Mouse (Mus musculus): ENCODE measurements around the gene Kctd18.
"Not testable (repeated sequence)": the region's sequence is repeated elsewhere in the genome, so short reads cannot be mapped to it uniquely, and the experiment has no call there.

Gene Kctd18

DNA sequence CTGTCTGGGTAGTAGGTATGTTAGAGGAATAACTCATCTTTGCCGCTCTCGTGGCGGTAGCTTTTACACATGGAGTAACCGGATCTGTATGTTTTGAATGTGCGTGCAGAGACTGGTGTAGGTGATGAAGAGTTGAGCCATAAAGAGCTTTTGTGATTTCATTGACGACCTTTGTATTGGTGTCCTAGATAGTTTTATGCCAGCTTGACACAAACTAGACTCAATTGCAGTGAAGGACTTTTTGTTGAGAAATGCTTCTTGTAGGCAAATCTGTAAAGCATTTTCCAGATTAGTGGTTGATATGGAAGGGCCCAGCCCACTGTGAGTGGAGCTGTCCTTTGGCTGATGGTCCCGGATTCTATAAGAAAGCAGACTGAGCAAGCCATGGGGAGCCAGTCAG is at the start of gene Kctd18:
Kctd18 (minus strand) TSS at position 101 of the 400 bp plus-strand sequence.
- DNase-seq (ENCODE audit: extremely low spot score): no peak

DNA sequence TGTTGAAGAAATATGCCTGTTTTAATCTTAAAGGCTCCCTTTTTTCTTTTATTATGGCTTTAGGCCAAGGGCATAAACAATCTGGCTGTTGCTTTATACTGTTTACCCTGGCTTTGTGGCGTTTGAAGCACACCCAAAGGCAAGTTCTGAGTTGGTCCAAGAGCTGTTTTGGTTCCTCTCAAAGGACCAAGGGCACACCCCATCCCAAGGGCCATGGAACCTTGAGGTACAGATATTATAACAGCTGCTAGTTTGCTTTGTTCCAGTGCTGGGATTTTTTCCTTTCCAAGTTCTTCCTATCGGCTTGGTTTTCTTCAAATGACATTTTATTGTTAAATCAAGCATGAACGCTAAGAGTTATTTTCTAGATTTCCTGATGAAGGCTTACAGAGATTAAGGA is 46.9 kb upstream of the Kctd18 start:
- DNase-seq (ENCODE audit: extremely low spot score): no peak

DNA sequence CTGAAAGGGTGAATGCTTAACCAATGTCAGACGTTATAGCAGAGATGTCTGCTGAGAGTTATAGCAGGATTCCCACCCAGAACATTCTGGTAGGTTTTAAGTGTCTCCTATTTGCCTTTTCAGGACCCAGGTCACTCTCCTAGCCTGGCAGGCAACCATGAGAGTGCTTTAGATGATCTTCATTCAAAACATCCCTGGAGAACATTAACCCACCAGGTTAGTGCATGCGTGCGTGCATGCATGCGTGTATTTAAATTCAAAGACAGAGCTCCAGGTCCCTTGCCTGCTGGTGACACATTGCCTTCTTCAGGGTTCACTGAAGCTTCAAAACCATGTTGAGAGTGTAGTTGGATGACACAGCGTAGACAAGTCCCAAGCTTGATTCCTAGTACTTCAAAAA is 46.4 kb upstream of the Kctd18 start:
- DNase-seq (ENCODE audit: extremely low spot score): no peak

DNA sequence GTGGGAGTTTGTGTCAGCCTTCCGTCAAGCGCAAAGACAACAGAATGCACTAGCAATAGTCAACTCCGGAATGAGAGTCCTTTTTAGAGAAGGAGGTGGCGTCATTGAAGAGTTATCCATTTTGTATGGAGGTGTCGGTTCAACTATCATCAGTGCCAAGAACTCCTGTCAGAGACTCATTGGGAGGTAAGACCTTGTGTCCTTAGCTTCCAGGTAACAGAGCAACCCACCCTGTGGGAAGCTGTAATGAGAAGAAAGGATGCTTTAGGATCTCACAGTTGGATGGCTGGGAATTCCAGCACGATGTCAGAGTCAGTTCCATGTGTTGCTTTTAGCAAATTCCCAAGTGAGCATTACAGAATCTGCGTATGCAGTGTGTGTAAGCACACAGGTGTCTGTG is 43.4 kb upstream of the Kctd18 start:
- no peak for DNase-seq (ENCODE audit: extremely low spot score)

DNA sequence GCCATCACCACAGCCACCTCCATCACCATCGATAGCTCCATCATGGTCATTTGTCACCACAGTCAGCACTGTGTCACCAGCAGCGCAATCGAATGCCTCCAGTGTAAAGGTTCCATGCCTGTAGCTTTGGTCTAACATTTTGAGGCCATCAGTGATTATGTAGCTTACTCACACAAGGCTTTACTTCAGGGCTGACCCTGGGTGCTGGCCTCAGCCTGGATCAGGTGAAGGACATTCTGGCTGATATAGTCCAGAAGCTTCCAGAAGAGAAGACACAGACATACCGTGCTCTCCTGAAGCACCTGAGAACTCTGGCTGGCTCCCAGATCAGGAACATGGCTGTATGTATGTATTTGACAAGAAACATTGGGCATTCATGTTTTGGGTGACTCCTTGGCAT is 40.1 kb upstream of the Kctd18 start:
- no peak for DNase-seq (ENCODE audit: extremely low spot score)

DNA sequence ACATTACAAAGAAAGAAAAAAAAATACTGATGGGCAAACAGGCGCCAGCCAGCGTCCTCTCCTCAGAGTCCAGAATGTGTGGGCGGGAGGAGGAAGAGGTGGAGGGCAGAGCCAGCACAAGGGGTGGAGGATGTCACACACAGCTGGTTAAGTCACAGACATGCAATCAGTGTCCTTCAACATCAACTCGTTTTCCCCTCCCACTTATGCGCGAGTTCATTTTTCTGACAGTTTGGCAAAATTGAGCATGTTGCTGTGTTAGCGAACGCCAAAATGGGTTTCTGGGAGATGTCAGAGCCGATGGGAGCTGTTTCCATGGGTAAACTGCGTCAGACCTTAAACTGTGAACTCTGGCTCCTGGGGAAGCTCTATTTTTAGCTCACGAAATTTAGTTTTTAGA is 38.2 kb upstream of the Kctd18 start:
- no peak for DNase-seq (ENCODE audit: extremely low spot score)

DNA sequence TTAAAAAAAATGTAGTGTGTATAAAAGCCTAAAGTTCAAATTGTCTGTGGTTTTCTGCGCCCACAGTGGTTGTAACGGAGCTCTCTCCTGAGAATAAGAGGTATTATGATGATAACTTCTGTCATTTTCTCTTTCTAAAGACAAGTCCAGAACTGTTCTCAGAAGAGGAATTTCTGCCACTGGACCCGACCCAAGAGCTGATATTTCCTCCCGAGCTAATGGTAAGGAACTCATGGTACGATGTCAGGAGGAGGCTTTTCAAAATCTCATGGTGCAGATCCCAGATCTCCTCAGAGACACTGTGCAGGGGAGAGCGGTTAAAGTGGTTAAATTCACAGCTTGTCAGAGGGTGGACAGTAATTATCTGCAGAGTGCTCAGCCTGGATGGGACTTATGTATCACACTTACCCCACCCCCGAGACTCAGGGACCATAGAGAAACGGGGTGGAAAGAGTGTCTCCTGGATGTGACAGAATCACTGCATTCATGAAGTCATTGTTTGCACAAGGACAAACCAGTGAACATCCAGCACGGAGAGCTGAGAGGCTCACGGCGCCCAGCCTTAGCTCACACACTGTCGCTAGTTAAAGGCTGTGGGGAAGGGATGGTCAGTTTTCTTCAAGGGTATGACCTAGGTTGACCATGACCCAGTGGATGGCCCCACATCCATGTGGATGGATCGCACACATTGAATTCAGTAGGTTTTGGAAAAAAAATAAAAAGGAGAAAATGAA is 37.5 kb upstream of the Kctd18 start:
- no peak for DNase-seq (ENCODE audit: extremely low spot score)

DNA sequence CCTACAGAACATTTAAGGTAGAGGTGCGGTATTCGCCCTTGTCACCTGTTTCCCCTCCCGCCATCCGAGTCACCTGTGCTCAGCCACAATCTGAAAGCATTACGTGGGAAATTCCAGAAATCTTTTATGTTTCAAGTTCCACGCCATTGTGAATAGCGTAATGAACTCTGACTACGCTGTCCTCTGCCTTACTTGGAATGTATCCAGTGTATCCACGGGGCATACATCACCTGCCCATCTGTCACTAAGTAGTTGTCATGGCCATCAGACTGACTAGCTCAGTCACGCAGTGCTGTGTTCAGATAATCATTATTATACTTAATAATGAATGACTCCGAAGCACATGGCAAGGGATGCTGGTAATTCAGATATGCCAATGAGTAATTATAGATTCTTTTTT is 36.8 kb upstream of the Kctd18 start:
- no peak for DNase-seq (ENCODE audit: extremely low spot score)

DNA sequence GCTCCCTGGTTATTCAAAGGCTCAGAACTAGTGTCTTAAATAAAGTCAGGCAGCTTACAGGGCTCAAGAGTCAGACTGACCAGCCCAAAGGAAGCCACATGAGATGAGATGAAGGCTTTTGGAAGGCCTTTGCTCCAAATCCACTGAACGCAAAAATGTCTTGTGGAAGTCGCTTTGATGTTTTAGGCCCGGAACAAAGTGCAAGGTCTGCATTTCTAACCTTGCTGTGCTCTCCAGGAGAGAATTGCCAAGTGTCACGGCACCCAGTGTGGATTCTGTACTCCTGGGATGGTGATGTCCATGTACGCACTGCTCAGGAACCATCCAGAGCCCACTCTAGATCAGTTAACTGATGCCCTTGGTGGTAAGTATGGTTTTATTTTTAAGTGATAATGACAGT is 30.4 kb upstream of the Kctd18 start:
- DNase-seq (ENCODE audit: extremely low spot score): no peak

DNA sequence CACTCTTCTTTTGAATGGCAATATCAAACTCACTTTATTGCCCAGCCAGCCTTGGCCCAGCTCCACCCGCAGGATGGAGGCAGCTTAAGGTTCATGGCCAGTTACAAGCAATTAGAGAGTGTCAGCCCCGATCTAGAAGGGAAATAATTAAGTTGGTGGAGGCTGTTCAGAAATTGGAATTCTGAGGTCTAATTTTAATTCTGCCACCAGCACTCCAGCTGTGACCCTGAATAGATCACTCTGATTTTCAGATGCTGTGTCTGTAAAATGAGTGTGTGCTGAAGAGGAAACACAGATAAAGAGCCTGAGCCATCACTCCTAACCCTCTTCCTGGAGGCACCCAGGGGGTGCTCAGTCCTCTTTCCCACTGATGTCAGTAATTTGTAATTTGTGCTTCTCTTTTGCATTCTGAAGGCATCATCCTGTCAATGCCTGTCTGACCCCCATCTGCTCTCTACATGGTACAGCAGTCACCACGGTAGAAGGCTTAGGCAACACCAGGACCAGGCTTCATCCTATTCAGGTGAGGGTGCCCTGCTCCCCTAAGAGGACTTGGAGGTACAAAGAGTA is 28.1 kb upstream of the Kctd18 start:
- no peak for DNase-seq (ENCODE audit: extremely low spot score)

DNA sequence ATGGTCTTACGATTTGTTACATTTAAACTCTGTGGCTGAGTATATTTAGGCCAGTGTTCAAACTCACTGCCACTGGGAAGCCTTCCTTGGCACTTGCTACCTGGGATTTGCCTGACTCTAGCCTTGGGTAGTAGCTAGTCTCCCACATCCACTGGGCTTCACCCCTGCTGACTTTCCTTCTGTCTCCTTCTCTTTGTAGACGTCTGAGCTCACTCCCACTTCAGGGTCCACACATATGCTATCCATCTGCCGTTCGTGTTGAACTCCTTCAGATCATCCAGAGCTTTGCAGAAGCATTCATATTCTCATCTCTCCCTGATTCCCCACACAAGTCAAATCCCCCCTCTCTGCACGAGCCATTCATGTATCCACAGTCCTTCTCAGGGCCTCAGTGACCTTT is 26.8 kb upstream of the Kctd18 start:
- DNase-seq (ENCODE audit: extremely low spot score): no peak

DNA sequence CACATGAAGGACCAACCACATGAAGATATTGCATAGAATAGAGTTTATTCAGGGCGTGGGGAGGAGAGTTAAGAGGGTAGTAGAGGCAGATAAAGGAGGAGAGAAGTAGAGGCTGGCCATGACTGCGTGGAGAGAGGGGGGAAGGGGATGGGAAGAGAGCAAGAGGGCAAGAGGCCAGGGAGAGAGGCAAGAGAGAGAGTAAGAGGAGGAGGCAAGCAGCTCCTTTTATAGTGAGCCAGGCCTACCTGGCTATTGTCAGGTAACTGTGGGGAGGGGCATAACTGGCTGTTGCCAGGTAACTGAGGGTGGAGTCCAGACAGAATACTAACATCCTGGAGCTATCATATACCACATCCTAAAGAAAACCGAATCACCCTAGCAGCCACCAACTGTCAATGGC is 26.3 kb upstream of the Kctd18 start:
- no peak for DNase-seq (ENCODE audit: extremely low spot score)

DNA sequence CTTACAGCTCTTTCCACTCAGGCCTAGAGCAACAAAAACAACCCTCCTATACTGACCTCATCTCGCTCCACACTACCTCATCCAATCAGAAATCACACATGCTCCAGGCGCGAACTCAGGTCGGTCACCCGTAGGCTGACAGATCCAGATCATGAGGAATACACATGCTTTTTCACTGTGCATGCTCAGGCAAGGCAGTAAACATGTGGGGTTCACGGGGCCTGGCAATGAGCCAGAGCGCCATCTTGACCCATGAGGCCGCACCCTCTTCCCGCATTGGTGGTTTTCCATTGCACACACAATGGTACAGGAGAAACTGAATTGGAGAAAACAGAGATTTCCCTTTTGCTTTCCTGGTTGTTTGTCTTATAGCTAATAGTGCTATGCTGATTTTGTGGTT is 18.6 kb upstream of the Kctd18 start:
- DNase-seq (ENCODE audit: extremely low spot score): not testable (repeated sequence)

DNA sequence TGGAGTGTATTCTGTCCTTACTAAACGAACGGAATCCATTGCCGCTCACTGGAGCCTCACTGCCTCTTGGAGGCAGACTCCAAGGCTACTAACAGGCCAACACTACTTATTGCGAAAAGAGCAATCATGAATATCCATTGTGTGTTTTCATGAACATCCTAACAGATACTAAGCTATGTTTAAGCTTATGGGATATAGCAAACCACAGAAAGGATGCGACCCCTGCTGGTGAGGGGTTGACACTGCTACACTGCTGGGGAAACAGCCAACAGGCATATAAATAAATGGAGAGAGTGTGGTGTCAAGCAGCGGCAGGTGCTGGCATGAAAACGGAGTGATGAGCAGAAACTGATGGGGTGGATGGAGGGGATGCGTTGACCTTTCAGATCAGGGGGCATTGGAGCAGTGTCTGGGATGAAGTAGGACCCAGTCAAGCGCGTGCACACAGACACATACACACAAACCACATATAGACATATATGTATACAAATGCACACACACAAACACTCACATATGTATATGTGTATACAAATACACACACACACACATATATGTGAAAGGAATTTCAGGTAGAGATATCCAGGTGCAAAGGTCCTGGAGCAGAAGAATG is 12.5 kb upstream of the Kctd18 start:
- DNase-seq (ENCODE audit: extremely low spot score): peak; percentile 72

DNA sequence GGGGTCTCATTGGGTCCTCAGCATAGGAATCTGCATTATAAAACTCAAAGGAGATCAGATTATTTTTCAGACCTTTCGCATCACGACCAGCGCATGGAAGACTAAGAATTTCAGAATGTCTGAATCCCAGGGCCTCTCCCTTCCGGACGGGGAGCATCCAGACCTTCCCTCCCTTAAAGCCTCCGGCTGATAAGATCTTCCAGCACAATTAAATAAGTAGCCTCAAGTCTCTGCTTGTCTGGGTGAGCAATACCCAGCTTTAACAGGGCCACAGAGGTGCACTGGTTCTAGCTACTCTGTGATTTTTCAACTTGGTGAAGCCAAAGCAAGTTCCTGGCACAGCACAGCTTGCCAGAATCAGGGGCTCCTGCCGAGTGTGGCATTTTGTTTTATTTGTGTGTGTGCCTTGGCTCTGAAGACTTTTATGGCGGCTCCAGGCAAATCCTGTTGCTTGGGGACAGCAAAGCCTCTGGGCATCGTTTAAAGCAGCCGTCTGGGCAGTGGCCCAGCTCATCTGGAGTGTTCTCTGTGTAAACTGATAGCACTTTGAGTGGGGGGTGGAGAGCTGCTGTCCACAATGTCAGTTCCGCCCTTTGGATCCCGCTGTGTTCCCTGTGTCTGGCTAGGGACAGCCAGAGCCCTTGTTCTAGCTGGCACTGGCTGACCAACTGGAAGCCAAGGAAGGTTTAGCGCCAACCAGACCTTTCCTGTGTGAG is 11.6 kb upstream of the Kctd18 start:
- peak; percentile 31 for DNase-seq (ENCODE audit: extremely low spot score)

DNA sequence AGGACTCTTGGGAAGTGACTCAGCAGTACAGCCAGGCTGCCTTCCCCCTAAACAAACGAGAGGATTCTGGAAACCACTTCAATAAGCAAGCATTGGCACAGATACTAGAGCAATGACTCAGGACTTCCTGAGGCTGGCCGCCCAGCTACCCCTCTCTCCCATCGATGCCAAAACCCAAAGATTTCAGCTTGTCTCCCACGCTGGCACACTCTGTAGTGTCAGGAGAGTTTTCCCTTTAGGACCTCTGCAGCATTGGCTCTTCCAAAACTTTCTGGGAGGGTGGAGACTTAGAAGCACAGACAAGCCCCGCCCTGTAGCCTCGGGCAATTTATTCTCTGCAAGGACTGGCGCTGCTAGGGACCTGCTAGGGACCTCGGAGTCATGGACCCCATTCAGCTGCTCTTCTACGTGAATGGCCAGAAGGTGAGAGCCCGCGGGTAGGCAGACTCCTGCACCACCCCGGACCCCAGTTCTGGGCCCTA is 10.9 kb upstream of the Kctd18 start, which contains the start of gene Aox1:
Aox1 (plus strand) TSS at position 296 of the 482 bp plus-strand sequence.
- peak; percentile 42 for DNase-seq (ENCODE audit: extremely low spot score)

DNA sequence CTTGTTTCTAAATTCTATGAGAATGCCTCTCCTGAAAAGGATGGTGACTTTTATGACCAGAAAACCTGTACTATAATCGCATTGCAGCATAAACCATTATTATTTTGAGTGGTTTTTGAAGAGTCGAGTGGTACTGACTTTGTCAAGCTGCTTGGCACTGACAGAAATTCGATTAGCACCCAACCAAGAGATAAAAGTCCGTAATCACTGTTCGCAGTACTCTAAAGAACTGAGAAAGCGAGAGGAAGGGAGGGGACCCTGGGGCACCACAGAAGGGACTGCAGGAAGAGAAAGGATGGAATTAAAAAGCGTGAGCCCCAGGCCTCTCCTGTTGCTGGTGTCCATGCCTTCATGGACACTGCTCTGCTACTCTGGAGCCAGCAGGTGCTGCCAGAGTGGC is 9.0 kb upstream of the Kctd18 start:
- no peak for DNase-seq (ENCODE audit: extremely low spot score)

DNA sequence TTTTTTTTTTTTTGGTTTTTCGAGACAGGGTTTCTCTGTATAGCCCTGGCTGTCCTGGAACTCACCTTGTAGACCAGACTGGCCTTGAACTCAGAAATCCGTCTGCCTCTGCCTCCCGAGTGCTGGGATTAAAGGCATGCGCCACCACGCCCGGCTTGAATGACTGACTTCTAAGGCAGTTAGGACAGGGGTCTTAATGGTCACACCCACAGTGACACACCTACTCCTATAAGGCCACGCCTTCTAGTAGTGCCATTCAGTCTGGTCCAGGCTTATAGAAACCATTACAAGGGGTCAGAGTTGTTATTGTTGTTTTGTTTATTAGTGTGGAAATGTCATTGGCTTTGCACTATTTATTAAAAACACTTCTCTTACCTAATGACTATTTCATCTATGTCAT is 12.4 kb downstream of the Kctd18 start:
- not testable (repeated sequence) for DNase-seq (ENCODE audit: extremely low spot score)

DNA sequence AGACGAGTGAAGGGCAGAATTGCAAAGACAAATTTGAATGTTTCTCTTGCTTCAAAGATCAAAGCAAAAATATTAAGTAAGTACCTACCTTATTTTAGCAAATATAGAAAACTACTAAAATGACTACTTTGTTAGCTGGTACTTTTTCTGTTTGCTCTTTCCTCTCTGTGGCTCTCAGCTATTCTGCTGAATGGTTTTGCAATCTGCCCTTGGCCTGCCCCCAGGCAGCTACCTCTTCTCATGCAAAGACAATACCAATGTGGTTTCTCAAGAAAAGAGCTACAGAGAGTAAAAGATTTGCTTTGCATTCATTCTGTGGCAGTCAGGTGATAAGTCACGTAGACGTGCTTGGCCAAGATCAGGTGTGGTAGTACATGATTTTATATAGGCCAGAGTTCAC is 20.6 kb downstream of the Kctd18 start:
- DNase-seq (ENCODE audit: extremely low spot score): no peak

DNA sequence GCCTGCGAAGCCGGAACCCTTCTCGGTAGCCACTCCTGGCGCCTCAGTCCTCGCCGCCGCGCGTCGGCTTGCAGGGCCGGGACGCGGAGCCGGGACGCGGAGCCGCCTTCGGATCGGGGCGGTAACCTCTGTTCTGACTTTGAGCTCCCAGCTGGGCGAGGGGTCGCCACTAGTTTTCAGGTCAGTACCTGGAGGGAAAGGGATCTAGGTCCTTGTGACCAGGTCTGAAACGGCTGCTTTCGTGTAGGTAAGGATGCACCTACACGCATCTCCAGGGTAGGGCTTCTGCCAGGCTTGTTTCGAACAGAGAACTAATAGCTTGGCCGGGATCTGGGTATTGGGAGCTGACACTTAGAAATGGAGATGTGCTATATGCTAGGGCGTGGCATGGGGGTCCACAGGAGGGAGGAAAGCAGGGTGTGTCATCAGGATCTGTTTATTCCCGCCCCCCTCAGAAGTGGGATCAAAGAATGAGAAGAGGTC is 22.6 kb downstream of the Kctd18 start:
- DNase-seq (ENCODE audit: extremely low spot score): no peak

DNA sequence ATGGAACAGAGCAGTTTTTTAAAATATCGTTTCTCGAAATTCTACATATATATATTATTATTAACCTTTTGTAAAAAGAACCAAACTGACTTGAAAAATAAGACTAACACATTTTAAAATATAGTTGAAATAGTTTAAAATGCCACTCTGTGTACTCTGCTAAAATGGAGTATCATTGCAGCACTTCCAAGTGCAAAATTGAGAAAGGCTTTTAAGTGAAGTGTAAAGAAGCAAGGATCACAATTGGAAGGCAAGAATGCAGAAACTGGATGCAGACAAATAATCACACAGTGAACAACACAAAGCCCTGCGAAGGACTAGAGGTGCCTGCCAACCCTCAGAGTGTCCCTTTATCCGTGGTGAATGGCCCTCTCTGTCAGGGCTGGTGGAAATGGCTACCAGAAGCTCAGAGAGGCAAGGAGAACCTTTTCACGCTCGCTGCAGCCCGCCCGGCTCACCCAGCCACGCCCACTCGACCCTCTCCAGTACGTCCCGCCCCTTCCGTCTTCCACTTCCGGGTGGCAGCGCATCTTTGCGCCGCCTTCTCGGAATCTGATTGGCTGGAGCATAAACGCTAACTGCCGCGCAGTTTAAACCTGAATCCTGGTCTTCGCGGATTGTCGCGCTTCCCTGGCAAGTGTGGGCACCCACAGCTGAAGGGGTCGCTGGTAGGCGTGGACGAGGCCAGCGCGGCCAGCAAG is 23.2 kb downstream of the Kctd18 start, which contains the start of gene Sgo2a:
Sgo2a (plus strand) TSS at position 540 of the 701 bp plus-strand sequence.
- peak; percentile 96 for DNase-seq (ENCODE audit: extremely low spot score)

DNA sequence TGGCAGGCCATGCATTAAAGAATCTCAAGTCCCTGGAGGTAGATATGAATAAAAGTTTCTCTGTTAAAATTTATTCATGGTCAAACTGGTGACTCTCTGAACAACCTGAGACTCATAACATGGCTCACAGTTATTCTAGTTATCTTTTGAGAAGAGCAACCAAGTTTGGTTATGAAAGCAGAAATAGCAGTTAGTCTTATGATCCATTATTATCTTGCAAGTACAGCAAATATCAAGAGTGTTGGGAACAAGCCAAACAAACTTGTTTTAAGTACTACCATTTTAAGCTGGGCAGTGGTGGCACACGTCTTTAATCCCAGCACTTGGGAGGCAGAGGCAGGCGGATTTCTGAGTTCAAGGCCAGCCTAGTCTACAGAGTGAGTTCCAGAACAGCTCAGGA is 27.5 kb downstream of the Kctd18 start:
- DNase-seq (ENCODE audit: extremely low spot score): no peak
